Mouse (Mus musculus) lung, postnatal 0 days (tissue): ENCODE data around the gene March9.

Experiments used
- CTCF ChIP-seq: IDR thresholded peaks from 2 replicates; pipeline ENCODE4 v1.5.1; 2016; ENCODE audit warnings: antibody characterized with exemption, mild to moderate bottlenecking
- EP300 ChIP-seq: IDR thresholded peaks from 2 replicates; pipeline ENCODE4 v1.6.1; 2016; ENCODE audit warnings: antibody characterized with exemption, mild to moderate bottlenecking, control low read depth

GRCm38 (mm10) chr10:127041274-127041766 is 18.7 kb downstream of the March9 start, which contains the start of the genes Mettl1 and Eef1akmt3:
- no peak for TF ChIP-seq CTCF
- no peak for TF ChIP-seq EP300
